Mouse (Mus musculus): ENCODE results near the gene Brsk1.

DNA sequence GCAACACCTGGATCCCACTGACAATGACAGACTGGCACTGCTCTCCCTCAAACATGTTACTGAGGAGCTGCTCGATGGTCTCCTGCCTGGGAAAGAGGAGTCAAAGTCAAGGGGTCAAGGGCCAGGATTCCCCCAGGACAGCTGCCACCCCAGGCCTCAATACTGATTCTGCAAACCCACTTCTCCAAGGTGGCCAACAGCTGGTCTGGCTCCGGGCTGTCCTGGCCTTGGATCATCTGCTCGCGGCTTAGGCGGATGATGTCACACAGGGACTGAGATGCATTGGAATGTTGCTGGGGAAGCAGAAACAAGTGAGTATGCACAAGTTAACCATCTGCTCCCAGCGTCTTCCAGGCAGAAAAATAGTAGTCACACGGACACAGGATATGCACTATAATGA is 48.4 kb upstream of the Brsk1 start:
- TF ChIP-seq POLR2A (IDR thresholded peaks at IDR 0.05; ENCODE audit: borderline replicate concordance, extremely low read depth, low read depth, low read length) (no peak), CTCF (IDR thresholded peaks at IDR 0.05; ENCODE audit: insufficient read depth, low read length) (no peak)

All from lung, adult 2 months (tissue).